Mouse (Mus musculus): ENCODE results near the gene Cfap45. TPM values are rescaled to one million over a fixed set of nuclear protein-coding genes. Genes with fewer than 3 reads are reported as not detected.

Gene Cfap45
- polyA plus RNA-seq, 1 experiment from 2014 or later = 0.77 TPM

DNA sequence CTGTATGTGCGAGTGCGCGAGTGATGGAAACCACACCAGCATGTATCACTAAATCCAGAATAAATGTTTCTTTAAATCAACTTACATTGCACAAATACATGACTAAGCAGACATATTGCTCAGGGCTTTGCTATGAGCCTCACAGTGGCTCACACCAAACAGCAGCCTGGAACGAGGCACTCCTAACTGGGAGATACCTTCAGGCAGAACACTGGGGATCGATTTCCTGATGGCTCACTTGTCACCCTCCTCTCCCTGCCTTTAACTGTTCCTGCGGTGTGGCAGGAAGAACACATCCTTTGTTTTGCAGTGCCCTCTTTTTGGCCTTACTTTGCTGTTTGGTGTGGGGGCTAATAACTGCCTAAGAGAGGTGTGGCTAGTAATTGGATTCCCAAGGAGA is 957 bp upstream of the Cfap45 start:
- 53% methylated on average over 6 of the region's 6 CpGs for WGBS
- no peaks in the 10 kb centered on the region for H3K9me3 ChIP-seq (ENCODE audit: control insufficient read depth)
- peaks cover 5% of the 10 kb centered on the region; the same call in 1 of the 2 replicates for H3K4me1 ChIP-seq (replicated peaks; ENCODE audit: control insufficient read depth, insufficient read depth, low read length)
- no peaks in the 10 kb centered on the region for H3K27me3 ChIP-seq (replicated peaks; ENCODE audit: control insufficient read depth, insufficient read depth, low read length)
- TF ChIP-seq CTCF (IDR thresholded peaks at IDR 0.05; ENCODE audit: low read depth) = no peak
- no peak overlapping the region for H3K9ac ChIP-seq (ENCODE audit: low read depth, low read length)
- H3K4me3 ChIP-seq (ENCODE audit: low read depth, low read length) = no peak overlapping the region
- no peak overlapping the region for H3K27ac ChIP-seq (ENCODE audit: low read depth, low read length)
- H3K36me3 ChIP-seq (ENCODE audit: control insufficient read depth, insufficient read depth) = no peaks in the 10 kb centered on the region
- ATAC-seq = no peak
- no peak overlapping the region for H3K4me2 ChIP-seq (replicated peaks; ENCODE audit: low read depth)

DNA sequence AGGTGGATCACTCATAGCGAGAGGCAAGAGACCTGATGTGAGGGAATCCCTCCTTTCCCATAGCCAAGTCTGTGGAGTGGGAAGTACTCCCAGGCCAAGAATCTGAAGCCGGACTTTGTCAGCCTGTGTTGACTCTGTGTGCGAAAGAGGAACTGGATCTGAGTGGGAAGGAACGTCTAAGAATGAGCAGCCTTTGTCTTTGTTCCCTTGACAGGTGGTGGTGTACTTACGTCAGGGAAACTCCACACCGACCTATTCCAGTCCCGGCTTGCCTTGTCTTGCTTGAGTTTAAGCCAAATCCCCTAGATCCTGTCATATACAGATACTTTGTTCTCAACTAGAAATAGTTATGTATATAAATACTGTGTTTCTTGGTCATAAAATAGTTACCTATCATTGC is 1.9 kb downstream of the Cfap45 start:
- Histone ChIP-seq H3K27me3 (replicated peaks; ENCODE audit: control insufficient read depth, insufficient read depth, low read length) (peaks cover 3% of the 10 kb centered on the region; the same call in 1 of the 2 replicates), H3K27ac (ENCODE audit: low read depth, low read length) (no peak overlapping the region), H3K4me3 (ENCODE audit: low read depth, low read length) (no peak overlapping the region), H3K9me3 (ENCODE audit: control insufficient read depth) (no peaks in the 10 kb centered on the region), H3K4me2 (replicated peaks; ENCODE audit: low read depth) (no peak overlapping the region), H3K9ac (ENCODE audit: low read depth, low read length) (no peak overlapping the region), H3K36me3 (ENCODE audit: control insufficient read depth, insufficient read depth) (no peaks in the 10 kb centered on the region), H3K4me1 (replicated peaks; ENCODE audit: control insufficient read depth, insufficient read depth, low read length) (no peaks in the 10 kb centered on the region)
- TF ChIP-seq CTCF (IDR thresholded peaks at IDR 0.05; ENCODE audit: low read depth) = no peak
- 65% methylated on average over 7 of the region's 7 CpGs for WGBS
- ATAC-seq = no peak

DNA sequence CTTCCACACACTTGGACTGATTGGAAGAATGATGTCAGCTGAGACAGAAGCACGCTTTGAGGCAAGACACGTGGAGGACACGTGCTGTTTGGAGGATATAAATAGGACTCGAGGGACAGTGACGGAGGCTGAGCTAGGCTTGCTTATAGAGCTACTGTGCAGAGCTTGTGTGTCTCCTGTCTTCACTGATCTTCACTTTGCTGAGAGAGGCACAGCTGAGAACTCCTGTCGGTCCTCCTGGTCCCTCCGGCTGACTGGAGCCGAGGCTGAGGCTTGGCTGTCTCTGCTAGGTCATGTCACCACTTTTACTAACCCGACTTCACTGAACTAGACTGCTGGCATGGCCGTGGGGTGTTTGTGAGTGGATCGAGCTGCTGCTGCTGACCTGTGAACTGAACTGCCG is 3.1 kb downstream of the Cfap45 start:
- H3K27me3 ChIP-seq (replicated peaks; ENCODE audit: control insufficient read depth, insufficient read depth, low read length) = peaks cover 6% of the 10 kb centered on the region; the same call in 1 of the 2 replicates
- TF ChIP-seq CTCF (IDR thresholded peaks at IDR 0.05; ENCODE audit: low read depth) = no peak
- H3K27ac ChIP-seq (ENCODE audit: low read depth, low read length) = no peak overlapping the region
- WGBS = 58% methylated on average over 12 of the region's 12 CpGs
- no peak overlapping the region for H3K4me2 ChIP-seq (replicated peaks; ENCODE audit: low read depth)
- no peaks in the 10 kb centered on the region for H3K9me3 ChIP-seq (ENCODE audit: control insufficient read depth)
- no peak overlapping the region for H3K4me3 ChIP-seq (ENCODE audit: low read depth, low read length)
- no peaks in the 10 kb centered on the region for H3K36me3 ChIP-seq (ENCODE audit: control insufficient read depth, insufficient read depth)
- ATAC-seq = no peak
- H3K4me1 ChIP-seq (replicated peaks; ENCODE audit: control insufficient read depth, insufficient read depth, low read length) = no peaks in the 10 kb centered on the region
- H3K9ac ChIP-seq (ENCODE audit: low read depth, low read length) = no peak overlapping the region

DNA sequence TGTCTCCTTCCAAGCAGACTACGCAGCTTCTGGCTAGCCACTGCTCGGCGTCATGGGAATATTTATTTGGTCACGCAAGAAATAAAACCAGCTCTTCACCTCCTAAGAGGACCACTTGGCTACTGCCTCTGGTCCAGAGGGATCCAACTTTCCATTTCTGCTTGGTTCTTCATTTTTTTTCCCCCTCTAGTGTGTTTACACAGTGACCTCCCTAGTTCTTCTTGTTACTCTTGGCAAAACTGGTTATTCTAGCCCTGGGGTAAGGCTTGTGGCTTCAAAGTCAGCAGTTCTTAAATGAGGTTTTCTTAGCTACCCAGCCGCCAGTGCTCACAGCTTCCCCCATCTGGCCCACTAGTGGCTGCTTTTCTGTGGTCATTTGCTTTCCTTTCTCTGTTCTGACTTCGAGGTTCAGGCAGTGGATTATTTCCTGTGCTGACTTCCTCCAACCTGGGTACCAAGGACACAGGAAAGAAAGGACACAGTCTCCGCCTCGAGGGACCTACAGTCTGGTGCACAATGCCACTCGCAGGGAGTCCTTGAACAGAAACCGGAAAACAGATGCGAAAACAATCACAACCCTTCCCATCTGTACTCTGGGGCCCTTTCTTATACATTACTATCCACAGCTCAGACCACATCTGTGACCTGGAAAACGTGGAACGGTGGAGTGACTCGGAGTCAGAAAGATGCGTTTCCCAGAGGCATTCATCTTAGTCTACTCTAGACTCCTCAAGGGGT is 4.6 kb downstream of the Cfap45 start:
- no peak overlapping the region for H3K27ac ChIP-seq (ENCODE audit: low read depth, low read length)
- peak; percentile 53 for TF ChIP-seq CTCF (IDR thresholded peaks at IDR 0.05; ENCODE audit: low read depth)
- no peak overlapping the region for H3K9ac ChIP-seq (ENCODE audit: low read depth, low read length)
- H3K4me1 ChIP-seq (replicated peaks; ENCODE audit: control insufficient read depth, insufficient read depth, low read length) = no peaks in the 10 kb centered on the region
- 37% methylated on average over 15 of the region's 15 CpGs for WGBS
- no peaks in the 10 kb centered on the region for H3K9me3 ChIP-seq (ENCODE audit: control insufficient read depth)
- H3K4me2 ChIP-seq (replicated peaks; ENCODE audit: low read depth) = no peak overlapping the region
- no peak overlapping the region for H3K4me3 ChIP-seq (ENCODE audit: low read depth, low read length)
- H3K27me3 ChIP-seq (replicated peaks; ENCODE audit: control insufficient read depth, insufficient read depth, low read length) = peaks cover 6% of the 10 kb centered on the region; the same call in 1 of the 2 replicates
- ATAC-seq = peak; percentile 17; the same call in 1 of the 2 replicates
- no peaks in the 10 kb centered on the region for H3K36me3 ChIP-seq (ENCODE audit: control insufficient read depth, insufficient read depth)

DNA sequence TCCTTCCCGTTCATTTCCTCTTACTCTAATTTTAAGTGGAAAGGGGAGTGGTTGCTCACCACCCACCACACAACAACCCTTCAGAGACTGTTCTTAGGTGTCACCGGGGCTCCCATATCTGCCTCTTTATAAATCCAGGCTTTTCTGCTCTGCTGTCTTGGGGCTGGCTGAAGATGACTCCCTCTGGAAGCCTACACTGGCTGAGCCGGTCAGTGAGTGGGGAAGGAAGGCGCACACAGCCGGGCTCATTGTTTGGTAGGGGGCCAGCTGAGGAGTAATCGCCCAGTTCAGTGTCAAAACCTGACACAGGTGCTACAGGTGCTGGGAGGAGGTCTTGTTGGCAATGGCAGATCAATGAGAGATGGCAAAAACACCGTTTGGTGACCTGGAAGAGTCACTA is 5.4 kb downstream of the Cfap45 start:
- no peak overlapping the region for H3K4me3 ChIP-seq (ENCODE audit: low read depth, low read length)
- H3K27me3 ChIP-seq (replicated peaks; ENCODE audit: control insufficient read depth, insufficient read depth, low read length) = peaks cover 6% of the 10 kb centered on the region; the same call in 1 of the 2 replicates
- no peaks in the 10 kb centered on the region for H3K9me3 ChIP-seq (ENCODE audit: control insufficient read depth)
- H3K4me1 ChIP-seq (replicated peaks; ENCODE audit: control insufficient read depth, insufficient read depth, low read length) = 0 out of 2 replicates have a peak, but pooled peaks cover 3% of the 10 kb centered on the region
- H3K36me3 ChIP-seq (ENCODE audit: control insufficient read depth, insufficient read depth) = no peaks in the 10 kb centered on the region
- no peak for TF ChIP-seq CTCF (IDR thresholded peaks at IDR 0.05; ENCODE audit: low read depth)
- no peak overlapping the region for H3K9ac ChIP-seq (ENCODE audit: low read depth, low read length)
- 0 out of 2 replicates have a peak overlapping the region, but pooled peaks have one; percentile 1 for H3K4me2 ChIP-seq (replicated peaks; ENCODE audit: low read depth)
- no peak for ATAC-seq
- WGBS = 67% methylated on average over 7 of the region's 7 CpGs
- peak overlapping the region; percentile 28; the same call in 1 of the 2 replicates for H3K27ac ChIP-seq (ENCODE audit: low read depth, low read length)

DNA sequence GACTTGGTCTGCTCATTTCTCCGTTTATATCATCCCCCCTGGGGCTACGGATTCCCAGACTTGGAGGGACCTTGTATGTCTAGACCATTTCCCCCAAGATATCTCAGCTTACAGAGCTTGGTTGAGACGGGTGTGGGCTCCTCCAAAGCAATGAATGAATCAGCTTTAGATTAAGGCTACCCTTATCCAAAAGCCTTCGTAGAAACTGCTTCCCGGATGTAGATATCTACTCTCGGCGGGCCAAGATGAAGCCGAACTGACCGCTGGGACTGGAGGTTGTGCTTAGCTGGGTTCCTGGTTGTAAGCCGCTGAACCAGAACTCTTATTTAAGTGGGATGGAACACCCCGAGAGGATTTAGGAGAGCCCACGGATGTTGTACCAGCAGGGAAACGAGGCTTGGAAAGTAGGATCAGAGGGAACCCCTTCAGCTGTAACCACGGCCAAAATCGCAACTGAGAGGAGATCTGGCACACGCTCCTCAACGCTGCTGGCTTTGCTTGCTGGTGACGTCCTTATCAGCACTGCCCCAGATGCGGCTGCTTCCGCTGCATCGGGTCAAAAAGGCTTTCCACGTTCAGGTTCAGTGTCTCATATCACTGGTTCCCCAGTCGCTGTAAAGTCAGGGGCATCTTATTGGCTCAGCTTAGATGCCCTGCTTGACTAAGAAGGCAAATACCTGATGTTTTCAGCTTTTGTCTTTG is 5.9 kb downstream of the Cfap45 start:
- no peak for TF ChIP-seq CTCF (IDR thresholded peaks at IDR 0.05; ENCODE audit: low read depth)
- no peaks in the 10 kb centered on the region for H3K9me3 ChIP-seq (ENCODE audit: control insufficient read depth)
- 0 out of 2 replicates have a peak, but pooled peaks cover 3% of the 10 kb centered on the region for H3K4me1 ChIP-seq (replicated peaks; ENCODE audit: control insufficient read depth, insufficient read depth, low read length)
- no peak overlapping the region for H3K9ac ChIP-seq (ENCODE audit: low read depth, low read length)
- ATAC-seq = no peak
- H3K27ac ChIP-seq (ENCODE audit: low read depth, low read length) = peak overlapping the region; percentile 28; the same call in 1 of the 2 replicates
- peaks cover 6% of the 10 kb centered on the region; the same call in 1 of the 2 replicates for H3K27me3 ChIP-seq (replicated peaks; ENCODE audit: control insufficient read depth, insufficient read depth, low read length)
- 0 out of 2 replicates have a peak overlapping the region, but pooled peaks have one; percentile 1 for H3K4me2 ChIP-seq (replicated peaks; ENCODE audit: low read depth)
- 63% methylated on average over 23 of the region's 23 CpGs for WGBS
- no peaks in the 10 kb centered on the region for H3K36me3 ChIP-seq (ENCODE audit: control insufficient read depth, insufficient read depth)
- H3K4me3 ChIP-seq (ENCODE audit: low read depth, low read length) = no peak overlapping the region
